Mouse (Mus musculus): Measurements from ENCODE around the gene Syt1.

Gene Syt1

DNA sequence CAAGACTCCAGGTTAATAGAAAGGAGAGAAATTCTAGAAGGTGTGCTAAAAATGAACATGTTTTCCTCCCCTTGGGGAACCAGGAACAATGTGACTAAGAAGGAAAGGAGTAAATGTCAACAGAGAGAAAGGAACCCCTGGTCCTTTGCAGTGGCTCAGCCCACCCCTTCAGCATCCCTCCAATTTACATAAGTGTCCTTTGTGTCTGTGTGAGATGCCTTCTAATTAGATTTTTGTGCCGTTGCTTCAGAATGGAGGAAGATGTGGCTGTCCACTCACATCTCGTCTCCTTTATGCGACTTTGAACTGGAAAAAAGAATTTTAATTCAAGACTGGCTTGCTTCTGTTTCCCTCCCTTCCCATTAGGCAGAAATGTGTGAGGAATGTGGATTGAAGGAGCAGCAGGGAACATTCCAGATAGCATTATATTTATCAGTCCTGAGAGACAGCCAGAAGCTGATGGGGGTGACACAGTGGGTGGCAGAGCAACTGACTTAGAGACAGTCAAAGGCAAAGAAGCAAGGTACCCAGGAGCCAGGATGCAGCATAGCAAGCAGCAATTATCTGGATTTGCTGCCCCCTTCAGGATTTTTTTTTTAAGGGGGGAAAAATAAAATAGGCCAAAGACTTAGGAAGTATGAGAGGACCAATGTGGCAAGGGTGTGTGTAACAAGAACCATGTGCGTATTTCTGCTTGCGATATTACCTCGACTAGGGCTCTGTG is 486.3 kb downstream of the Syt1 start:
- DNase-seq (ENCODE audit: low read depth, low spot score) = no peak

DNA sequence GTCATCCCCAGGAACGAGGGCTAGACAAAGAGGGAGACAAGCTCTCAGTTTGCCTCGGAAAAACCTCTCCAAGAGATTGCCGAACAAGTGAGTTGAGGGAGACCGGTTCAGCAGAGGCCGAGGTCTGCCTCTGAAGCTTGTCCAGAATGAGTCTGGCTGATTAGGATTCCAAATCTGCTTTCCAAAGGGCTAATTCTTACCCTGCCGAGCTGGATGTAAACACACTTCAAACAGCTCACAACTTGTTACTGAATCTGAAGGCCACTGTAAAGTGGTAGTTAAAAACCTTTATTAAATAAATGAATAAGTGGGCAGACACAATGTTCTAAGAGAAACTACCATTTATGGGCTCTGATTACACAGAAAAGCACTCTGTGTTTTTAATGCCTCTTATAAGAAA is 491.6 kb downstream of the Syt1 start:
- no peak for DNase-seq (ENCODE audit: low read depth, low spot score)

DNA sequence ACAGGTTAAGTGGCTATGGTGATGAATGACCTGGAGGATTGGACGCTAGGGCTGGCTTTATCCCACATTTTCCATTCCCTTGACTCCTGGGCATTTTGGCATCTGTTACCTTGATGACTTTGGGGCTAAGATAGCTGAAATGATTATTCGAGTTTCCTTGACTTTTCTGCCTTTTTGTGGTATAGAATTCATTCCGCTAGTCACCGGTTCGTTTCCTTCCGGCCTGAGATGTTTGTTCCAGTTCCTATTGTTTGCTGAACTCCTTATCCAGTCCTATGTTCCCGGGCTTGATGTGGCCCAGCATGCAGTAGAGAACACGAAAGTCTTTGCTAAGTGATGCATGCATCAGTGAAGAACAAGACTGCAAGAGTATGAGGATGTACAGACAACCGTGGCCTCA is 493.7 kb downstream of the Syt1 start:
- no peak for DNase-seq (ENCODE audit: low read depth, low spot score)

DNA sequence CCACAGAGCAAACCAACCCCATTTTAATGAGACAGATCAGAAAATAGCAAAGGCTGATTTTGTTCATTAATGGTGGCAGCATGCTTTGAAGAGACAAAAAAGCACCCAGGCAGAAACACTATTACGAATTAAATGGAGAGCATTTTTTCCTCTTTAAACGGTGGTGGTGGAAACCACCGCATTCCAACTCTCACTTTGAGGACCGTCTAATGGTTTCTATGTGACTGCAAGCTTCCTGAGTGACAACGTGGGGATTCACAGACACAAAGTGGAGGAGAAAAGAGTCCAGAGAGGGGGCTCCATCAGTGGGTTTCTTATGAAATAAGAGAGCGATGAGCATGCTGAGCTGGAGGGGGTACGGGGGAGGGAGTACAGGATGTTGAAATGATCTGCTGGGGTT is 496.1 kb downstream of the Syt1 start:
- DNase-seq (ENCODE audit: low read depth, low spot score) = no peak

DNA sequence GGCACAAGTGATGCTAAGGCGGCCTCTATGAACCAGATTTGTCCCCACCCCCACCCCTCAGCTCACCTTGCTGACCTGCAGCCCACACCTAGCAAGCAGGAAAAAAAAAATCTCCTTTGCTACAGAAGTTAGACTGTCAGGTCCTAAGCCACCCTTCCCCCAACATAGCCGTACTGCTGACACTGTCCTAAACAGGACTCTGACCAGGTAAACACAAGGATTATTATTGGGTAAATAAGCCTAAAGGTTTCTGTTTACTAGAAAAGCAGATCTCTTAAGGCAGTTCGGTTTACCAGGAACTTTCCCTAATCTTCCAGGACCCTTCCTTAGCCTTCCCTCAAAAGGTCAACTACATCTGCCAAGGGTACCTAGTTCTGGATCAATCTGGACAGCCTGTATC is 501.2 kb downstream of the Syt1 start:
- DNase-seq (ENCODE audit: low read depth, low spot score) = no peak

DNA sequence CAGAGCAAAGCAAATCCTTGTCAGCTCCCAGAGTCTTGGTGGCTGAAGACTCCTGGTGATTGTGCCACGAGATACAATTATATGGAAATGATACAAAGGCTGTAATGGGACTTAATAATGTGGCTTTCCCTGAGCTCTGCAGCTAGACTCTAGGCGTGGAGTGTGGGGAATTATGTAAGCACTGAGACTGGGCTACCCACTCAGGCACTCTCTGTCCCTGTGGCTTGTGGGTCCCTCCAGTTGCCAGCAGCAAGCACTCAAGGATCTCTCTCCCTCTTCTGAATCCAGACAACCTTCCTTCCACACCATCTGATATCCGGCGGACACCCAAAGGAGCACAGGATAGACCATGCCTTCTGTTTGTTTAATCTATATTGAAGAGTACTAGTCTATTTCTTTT is 503.9 kb downstream of the Syt1 start:
- no peak for DNase-seq (ENCODE audit: low read depth, low spot score)

DNA sequence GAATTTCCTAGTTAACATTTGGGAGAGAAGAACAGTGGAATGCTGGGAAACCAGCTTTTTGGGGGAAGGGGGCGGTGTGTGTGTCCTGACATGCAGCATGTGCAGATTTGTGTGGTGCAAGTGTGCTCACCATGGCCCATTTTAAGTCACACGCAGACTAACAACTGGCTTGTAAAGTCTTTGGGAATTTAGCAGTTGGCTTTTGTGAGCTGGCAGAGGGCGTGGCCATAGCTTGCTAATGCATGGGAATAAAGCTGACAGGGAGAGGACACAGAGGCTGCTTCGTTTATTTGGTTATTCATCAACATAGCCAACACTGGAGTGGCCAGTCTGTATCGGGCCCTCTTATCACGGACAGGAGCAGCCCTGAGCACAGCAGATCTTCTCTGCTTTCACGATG is 505.9 kb downstream of the Syt1 start:
- no peak for DNase-seq (ENCODE audit: low read depth, low spot score)

DNA sequence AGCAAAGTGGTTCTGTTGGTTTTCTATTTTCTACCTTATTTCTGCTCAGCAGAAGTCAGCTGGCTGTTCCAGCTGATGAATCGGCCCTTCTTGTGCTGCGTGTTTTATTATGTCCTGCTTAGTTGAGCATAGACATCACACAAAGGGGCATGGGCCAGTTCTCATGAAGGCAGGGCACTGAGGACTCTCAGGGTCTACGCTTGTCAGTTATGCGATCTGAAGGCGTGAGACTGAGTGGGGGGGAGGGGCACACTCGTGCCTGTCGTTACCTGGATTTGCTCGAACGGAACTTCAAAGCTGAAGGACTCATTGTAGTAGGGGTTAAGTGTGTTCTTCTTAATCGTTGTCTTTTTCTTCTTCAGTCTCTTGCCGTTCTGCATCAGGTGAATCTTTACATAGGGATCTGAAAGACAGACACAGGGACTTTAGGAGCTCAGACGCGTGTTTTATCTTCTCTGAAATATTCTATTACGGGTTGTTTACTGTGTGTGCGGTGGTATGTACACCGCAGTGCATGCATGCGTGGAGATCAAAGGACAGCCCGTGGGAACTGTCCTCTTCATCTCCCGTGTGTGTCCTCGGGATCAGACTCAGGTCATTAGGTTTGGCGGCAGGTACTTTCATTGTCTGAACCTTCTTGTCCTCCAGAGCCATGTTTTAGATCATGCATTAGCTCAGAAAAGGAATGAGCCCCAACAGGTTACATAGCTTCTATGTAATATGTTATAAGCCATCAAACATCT is 506.5 kb downstream of the Syt1 start:
- no peak for DNase-seq (ENCODE audit: low read depth, low spot score)

DNA sequence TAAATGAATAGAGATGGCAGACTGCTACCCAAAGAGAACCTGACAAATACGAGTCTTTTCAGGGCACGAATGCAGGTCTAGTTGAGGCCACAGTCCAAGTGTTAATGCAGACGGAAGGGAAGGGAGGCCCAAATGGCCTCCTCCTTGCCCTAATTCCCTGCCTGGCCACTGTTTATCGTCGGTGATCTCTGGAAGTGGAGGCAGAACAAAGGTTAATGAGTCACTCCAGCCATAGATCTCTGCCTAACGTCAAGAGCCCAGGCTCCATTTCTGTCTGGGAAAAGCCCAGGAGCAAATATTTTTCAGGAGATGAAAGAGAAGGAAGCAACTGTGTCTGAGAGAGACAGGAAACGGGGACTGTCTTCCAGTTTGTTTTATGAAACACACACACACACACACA is 520.6 kb downstream of the Syt1 start:
- no peak for DNase-seq (ENCODE audit: low read depth, low spot score)

DNA sequence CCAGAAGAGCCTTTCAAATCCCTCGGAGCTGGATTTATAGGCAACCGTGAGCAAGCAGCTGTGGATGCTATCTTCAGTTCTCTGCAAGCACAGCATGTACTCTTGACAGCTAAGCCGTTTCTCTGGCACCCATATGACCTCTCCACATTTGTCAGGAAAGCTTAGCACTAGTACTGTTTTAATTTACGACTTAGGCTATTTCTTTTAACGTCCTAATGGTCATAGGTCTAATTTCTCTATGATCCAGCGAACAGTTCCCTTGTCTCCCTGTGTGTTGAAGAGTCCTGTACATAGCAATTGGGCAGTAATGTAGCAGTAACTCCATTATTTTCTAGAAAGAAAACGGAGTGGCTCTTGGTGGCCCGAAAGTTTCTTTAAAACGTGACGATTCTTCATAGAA is 526.8 kb downstream of the Syt1 start:
- no peak for DNase-seq (ENCODE audit: low read depth, low spot score)

DNA sequence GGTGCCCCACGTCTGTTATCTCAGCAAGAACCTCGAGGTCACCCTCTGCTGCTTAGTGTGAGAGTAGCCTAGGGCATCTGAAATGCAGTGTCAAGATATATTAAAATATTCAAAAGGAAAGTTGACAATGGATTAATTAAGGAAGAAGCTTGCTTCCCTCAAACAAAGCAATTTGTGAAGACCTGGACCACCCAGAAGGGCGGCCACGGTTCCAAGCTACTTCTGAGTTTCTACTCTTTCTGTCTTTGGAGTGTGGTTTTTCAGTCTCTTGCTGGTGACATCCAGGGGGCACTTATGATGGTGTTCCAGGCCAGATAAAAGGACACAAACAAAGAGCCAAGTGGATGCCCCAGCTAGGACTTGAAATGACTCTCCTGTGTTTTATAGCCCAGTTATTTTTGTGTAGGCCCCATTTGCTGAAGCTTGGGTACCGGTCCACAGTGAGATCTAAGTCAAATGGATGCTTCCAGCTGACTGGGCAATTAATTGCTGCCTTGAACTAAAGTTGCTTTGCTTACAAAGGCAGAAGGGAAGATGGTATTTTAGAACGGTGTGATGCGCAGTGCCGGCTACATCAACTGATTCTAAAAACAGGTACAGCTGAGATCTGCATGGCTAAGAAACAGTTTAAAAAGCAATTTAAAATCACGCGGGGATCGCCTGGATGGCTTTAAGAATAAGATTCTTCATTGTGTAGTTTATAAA is 530.5 kb downstream of the Syt1 start:
- no peak for DNase-seq (ENCODE audit: low read depth, low spot score)

DNA sequence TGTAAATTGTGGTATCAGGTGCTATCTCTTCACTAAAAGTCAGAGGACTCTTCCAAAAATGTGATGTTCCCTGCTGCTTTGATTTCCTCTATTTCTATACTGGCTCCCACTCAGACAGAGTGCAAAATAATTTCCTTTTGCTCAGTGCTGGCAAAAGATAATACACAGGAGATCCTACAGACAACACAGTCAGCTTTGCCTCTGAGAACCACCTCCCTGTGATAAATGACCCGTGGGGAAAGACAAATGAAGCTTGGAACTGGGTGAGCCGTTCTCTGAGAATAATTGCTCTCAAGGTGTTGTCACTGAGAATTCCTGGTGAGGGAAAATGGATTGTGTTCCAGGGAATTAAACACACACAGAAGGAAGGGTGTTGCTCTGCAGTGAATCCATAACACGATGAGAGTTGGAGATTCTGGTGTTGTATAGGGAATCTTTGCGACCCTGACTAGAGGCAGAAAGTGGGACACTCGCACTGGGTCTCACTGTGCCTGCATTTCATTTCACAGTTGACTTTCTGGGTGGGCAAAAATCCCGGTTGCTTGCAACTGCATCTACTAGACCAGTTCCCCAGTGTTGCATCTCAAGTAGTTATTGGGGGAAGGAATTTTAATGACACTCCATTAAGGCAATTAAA is 540.3 kb downstream of the Syt1 start:
- no peak for DNase-seq (ENCODE audit: low read depth, low spot score)

DNA sequence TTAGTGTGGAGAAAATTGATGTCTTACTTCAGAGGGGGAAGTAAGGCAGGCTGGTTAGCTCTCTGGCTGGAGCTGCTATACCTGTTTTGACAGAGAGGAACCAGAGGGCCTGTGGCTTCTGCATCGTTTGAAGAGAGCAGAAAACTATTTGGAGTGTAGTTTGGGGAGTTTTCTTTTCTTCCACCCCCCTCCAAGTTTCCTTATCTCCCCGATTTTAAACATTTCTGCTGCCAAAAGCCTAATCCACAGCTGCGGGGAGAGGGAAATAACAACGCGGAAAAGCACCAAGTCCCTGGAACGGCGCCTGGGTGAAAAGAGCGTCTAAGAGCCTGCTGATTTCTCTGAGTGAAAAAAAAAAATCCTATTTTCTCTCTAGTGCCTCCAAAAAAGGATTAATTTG is 544.2 kb downstream of the Syt1 start:
- DNase-seq (ENCODE audit: low read depth, low spot score) = no peak

DNA sequence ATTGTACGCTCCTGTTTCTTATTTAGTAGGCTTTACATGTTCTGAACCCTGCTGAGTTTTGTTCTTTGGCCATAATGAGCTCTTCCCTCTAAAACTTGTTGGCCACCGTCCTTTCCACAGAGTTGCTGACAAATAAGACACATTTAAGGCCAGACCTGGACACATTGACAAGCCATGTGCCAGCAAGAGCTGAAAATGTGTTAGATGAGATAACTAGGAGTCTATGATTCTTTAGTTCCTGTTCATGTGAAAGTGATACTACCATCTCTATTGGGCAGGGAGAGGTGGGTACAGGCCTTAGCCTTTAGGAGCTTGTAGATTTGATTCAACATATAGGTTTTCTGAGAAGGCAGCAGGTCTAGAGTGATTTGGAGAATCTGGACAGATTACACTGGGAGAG is 548.9 kb downstream of the Syt1 start:
- DNase-seq (ENCODE audit: low read depth, low spot score) = no peak

DNA sequence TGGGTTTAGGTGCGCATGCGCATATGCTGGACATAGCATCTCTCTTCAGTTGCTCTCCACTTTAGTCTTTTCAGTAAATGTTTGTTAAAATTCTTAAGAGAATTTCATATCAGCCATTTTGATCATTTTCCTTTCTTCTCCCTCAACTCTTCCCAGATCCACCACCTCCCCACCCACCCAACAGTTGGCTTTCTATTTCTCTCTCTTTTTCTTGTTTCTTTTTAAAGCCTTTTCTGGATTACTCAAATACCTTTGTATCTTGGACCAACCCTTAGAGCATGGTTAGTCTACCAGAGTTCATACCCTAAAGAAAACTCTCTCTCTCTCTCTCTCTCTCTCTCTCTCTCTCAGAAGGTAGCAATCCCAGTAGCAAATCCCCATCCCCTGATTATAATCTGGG is 553.7 kb downstream of the Syt1 start:
- DNase-seq (ENCODE audit: low read depth, low spot score) = no peak

DNA sequence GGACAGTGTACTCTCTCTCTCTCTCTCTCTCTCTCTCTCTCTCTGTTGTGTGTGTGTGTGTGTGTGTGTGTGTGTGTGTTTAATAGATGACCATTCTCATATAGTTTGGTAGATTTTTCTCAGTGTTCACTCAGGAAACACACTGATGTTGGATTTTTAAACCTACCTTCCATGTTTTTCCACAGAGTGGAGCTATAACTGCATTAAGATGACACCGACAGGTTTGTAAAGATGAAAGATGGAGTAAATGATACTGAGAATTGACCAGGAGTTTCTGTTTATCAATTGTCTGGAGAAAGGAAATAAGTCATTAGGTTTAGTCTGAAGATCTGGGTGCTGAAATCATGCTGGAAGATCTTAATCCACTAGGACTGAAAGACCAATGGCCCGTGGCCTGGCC is 554.9 kb downstream of the Syt1 start:
- DNase-seq (ENCODE audit: low read depth, low spot score) = no peak

DNA sequence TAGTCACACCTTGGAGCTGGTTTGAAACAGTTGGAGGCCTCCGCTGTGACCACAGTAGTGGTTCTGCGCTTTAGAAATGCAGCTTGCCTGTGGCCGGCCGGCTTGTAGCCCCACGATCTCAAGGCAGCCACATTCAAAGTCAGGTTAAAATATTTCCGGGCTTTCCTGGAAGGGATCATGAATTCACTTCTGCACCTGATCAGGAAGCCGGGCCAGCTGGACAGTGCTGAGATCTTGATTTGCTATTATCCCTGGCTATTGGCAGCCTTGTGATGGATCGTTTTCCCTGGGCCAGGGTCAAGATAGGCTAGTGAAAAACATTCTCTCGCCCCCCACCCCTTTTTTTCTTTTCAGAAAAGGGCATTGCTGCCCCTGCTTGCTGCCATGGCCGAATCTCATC is 555.6 kb downstream of the Syt1 start:
- no peak for DNase-seq (ENCODE audit: low read depth, low spot score)

DNA sequence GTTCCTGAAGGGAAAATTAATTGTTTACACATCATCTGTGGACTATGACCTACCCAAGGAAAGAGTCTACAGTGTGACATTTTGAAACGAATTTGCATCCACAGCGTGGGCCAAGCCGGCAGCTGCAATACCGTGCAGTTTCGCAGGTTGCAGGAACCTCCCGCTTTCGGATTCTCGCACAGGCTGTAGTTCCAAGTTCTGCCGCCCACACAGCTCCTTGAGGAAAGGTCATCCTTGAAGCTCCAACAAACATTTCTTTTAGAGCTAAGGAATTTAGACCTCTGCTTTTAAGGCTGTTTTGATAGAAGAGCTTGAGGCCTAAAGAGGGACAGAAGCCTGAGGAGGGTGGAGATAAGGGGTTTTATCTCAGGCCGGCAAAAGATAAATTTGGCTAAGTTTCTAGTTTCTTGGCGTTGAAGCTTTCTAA is 556.1 kb downstream of the Syt1 start:
- DNase-seq (ENCODE audit: low read depth, low spot score) = no peak

DNA sequence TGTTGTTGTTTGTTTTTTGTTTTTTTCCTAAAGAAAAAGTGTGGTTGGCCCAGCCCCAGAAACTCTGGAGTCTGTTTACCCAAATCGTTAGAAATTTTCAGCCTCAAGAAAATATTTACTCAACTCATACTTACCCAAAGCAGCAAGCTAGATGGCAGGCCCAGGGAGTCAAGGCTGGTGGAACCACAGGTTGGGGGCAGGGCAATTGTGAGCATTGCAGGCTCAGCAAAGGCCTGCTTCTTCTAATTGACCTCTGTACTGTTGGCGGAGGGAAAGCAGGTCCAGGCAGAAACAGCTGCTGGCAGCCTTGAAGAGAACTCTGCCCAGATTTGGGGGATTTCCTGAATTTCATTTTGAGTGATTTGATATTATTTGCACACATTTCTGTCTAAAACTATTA is 557.2 kb downstream of the Syt1 start:
- no peak for DNase-seq (ENCODE audit: low read depth, low spot score)

DNA sequence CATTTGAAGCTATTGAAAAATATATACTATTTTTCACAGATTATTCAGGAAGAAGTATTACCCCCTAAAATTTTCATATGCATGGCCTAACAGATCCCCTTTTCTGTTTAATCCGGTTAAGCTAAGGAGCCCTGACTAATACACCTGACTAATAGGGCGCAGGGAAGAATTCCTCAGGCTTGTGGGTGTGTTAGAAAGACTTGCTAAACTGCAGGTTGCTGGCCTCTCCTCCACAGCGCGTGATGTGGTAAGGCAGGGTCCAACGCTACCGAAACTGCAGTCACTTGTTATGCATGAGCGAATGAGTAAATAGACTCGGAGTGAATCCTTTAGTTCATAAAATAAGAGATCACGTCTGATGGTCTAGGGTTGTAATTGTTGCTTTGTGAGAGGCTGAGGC is 558.4 kb downstream of the Syt1 start:
- no peak for DNase-seq (ENCODE audit: low read depth, low spot score)

DNA sequence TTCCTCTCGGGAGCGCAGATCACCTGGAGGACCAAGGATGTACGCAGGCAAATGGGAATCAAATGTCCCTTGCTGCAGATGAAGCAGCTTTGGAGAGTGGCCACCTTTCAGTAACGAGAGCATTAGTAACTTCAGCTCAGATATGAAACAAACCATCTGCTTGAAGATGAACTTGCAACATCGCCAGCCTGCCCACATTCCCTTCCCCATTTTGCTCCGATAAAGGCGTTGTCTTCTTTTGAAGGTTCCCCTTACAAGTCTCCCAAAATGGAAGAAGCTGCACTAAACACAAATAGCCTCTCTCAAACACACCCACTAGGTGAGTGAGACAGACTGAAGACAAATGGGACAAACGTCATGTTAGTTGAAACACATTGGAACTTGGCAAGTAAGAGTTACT is 559.3 kb downstream of the Syt1 start:
- no peak for DNase-seq (ENCODE audit: low read depth, low spot score)

DNA sequence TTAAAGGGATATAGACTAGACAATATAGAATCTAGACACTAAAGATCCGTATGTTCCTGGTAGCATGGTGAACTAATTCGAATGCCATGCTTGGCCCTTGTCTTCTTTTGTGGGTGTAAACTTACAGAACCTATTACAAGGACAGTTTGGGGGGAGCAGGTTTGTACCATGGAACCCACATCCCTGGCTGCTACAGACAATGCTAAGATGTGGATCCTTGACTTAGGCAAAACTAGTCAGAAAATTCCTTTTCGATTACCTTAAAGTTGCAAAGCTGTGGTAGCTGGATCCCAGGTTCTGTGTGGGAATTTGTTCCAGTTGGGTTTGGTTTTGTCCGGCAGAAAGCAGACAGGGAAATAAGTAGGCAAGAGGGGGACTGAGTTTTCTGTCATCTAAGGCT is 560.4 kb downstream of the Syt1 start:
- DNase-seq (ENCODE audit: low read depth, low spot score) = no peak

Measured in CD4-positive, CD25-positive, alpha-beta regulatory T cell, adult 2 months (primary cell).